Mouse (Mus musculus) liver, embryonic 11.5 days (tissue): ENCODE results near the gene Sh3kbp1. TPM values are rescaled to one million over a fixed set of nuclear protein-coding genes. Genes with fewer than 3 reads are reported as not detected.

Experiments
- ATAC-seq: fragments of 200-750 bp; cut with Nextera tagmentation; replicated peaks from 2 replicates; pipeline ENCODE4 v1.8.0; 2017; ENCODE audit warnings: moderate number of reproducible peaks, mild to moderate bottlenecking, moderate TSS enrichment, moderate library complexity; ENCODE audit not compliant: low FRiP score
- DNase-seq: peaks from one replicate; pipeline ENCODE4 v3.0.0-alpha.2; 2017; ENCODE audit warnings: low spot score
- H3K27ac ChIP-seq: fragments of 300-500 bp; sonication (generic); 2 replicates; pipeline ENCODE4 v1.5.1; 2014; ENCODE audit warnings: mild to moderate bottlenecking, low read depth, low read length, control low read depth
- H3K27me3 ChIP-seq: fragments of 300-500 bp; sonication (generic); replicated peaks from 2 replicates; pipeline ENCODE4 v1.6.1; 2014; ENCODE audit warnings: low read length, mixed read lengths; ENCODE audit not compliant: control insufficient read depth, insufficient read depth
- H3K36me3 ChIP-seq: fragments of 300-500 bp; sonication (generic); 2 replicates; pipeline ENCODE4 v1.6.1; 2014; ENCODE audit warnings: mild to moderate bottlenecking, low read length, moderate library complexity, mixed read lengths; ENCODE audit not compliant: control insufficient read depth, insufficient read depth
- H3K4me1 ChIP-seq: fragments of 300-500 bp; sonication (generic); replicated peaks from 2 replicates; pipeline ENCODE4 v1.6.1; 2014; ENCODE audit warnings: low read length, mixed read lengths; ENCODE audit not compliant: control insufficient read depth, insufficient read depth
- H3K4me2 ChIP-seq: fragments of 300-500 bp; sonication (generic); 2 replicates; pipeline ENCODE4 v1.6.1; 2014; ENCODE audit warnings: mild to moderate bottlenecking, control low read depth, moderate library complexity
- H3K4me3 ChIP-seq: fragments of 300-500 bp; sonication (generic); 2 replicates; pipeline ENCODE4 v1.5.1; 2014; ENCODE audit warnings: low read depth, low read length, control low read depth
- H3K9ac ChIP-seq: fragments of 300-500 bp; sonication (generic); 2 replicates; pipeline ENCODE4 v1.6.1; 2014; ENCODE audit warnings: low read depth, low read length, control low read depth
- H3K9me3 ChIP-seq: fragments of 300-500 bp; sonication (generic); 2 replicates; pipeline ENCODE4 v1.6.1; 2016; ENCODE audit warnings: low read length, inconsistent platforms, mixed read lengths; ENCODE audit not compliant: control insufficient read depth
- WGBS: fragments of 180-500 bp; shearing (Covaris S2); extraction: QIAGEN DNeasy Blood & Tissue Kit; methylation state at CpG from one replicate; pipeline ENCODE4 v1.1.7; 2014; 5-methylcytosine and 5-hydroxymethylcytosine counted together
- polyA plus RNA-seq: library from polyadenylated mRNA; unstranded; fragments of >200 nt; fragmentation: Nextera tagmentation; extraction: Ambion mirVana; gene quantifications from 2 replicates; pipeline ENCODE4 v1.2.1, GENCODE M21; 2014

Sh3kbp1 gene
- polyA plus RNA-seq, 1 experiment from 2014 or later, result 23.9 TPM

- Histone ChIP-seq H3K9ac (no peak overlapping the region), H3K36me3 (no peaks in the 10 kb centered on the region), H3K27ac (no peak overlapping the region), H3K4me1 (0 out of 2 replicates have a peak, but pooled peaks cover 2% of the 10 kb centered on the region), H3K4me3 (no peak overlapping the region), H3K9me3 (no peaks in the 10 kb centered on the region), H3K27me3 (no peaks in the 10 kb centered on the region; the same call in 1 of the 2 replicates), H3K4me2 (no peak overlapping the region)
- no peak for ATAC-seq
- WGBS, result 86% methylated on average over 1 of the region's 1 CpGs
- no peak for DNase-seq
Observed at GRCm38 (mm10) chrX:159737344-159737743, 110.3 kb downstream of the Sh3kbp1 start.

- H3K9me3 ChIP-seq, result no peaks in the 10 kb centered on the region
- no peak overlapping the region for H3K4me2 ChIP-seq
- no peak overlapping the region for H3K27ac ChIP-seq
- 0 out of 2 replicates have a peak, but pooled peaks cover 3% of the 10 kb centered on the region for H3K27me3 ChIP-seq
- no peak overlapping the region for H3K9ac ChIP-seq
- no peak for DNase-seq
- WGBS, result 71% methylated on average over 5 of the region's 5 CpGs
- H3K4me3 ChIP-seq, result no peak overlapping the region
- no peaks in the 10 kb centered on the region for H3K36me3 ChIP-seq
- no peak for ATAC-seq
- no peaks in the 10 kb centered on the region for H3K4me1 ChIP-seq
Observed at GRCm38 (mm10) chrX:159744035-159744434, 117.0 kb downstream of the Sh3kbp1 start.

GRCm38 (mm10) chrX:159744620-159745019, 117.5 kb downstream of the Sh3kbp1 start:
- Histone ChIP-seq H3K9ac (no peak overlapping the region), H3K4me3 (no peak overlapping the region), H3K4me2 (no peak overlapping the region), H3K9me3 (no peaks in the 10 kb centered on the region), H3K36me3 (no peaks in the 10 kb centered on the region), H3K27me3 (0 out of 2 replicates have a peak, but pooled peaks cover 3% of the 10 kb centered on the region), H3K27ac (no peak overlapping the region), H3K4me1 (no peaks in the 10 kb centered on the region)
- 66% methylated on average over 3 of the region's 3 CpGs for WGBS
- DNase-seq, result no peak
- ATAC-seq, result no peak

- Histone ChIP-seq H3K27ac (no peak overlapping the region), H3K36me3 (no peaks in the 10 kb centered on the region), H3K9ac (no peak overlapping the region), H3K27me3 (no peaks in the 10 kb centered on the region), H3K4me2 (no peak overlapping the region), H3K4me3 (no peak overlapping the region), H3K4me1 (0 out of 2 replicates have a peak, but pooled peaks cover 3% of the 10 kb centered on the region), H3K9me3 (no peaks in the 10 kb centered on the region)
- no peak for ATAC-seq
- DNase-seq, result no peak
- WGBS, result 89% methylated on average over 1 of the region's 1 CpGs
Observed at GRCm38 (mm10) chrX:159751834-159752233, 124.8 kb downstream of the Sh3kbp1 start.

- no peak overlapping the region for H3K4me2 ChIP-seq
- H3K9ac ChIP-seq, result no peak overlapping the region
- H3K4me3 ChIP-seq, result no peak overlapping the region
- no peak for DNase-seq
- H3K27ac ChIP-seq, result no peak overlapping the region
- H3K36me3 ChIP-seq, result no peaks in the 10 kb centered on the region
- H3K9me3 ChIP-seq, result no peaks in the 10 kb centered on the region
- H3K4me1 ChIP-seq, result 0 out of 2 replicates have a peak, but pooled peaks cover 3% of the 10 kb centered on the region
- ATAC-seq, result no peak
- no peaks in the 10 kb centered on the region for H3K27me3 ChIP-seq
Observed at GRCm38 (mm10) chrX:159756261-159756660, 129.2 kb downstream of the Sh3kbp1 start.

- Histone ChIP-seq H3K4me2 (peak overlapping the region; percentile 47), H3K9me3 (no peaks in the 10 kb centered on the region), H3K4me1 (0 out of 2 replicates have a peak, but pooled peaks cover 3% of the 10 kb centered on the region), H3K36me3 (no peaks in the 10 kb centered on the region), H3K27ac (peak overlapping the region; percentile 69), H3K27me3 (no peaks in the 10 kb centered on the region), H3K9ac (no peak overlapping the region), H3K4me3 (no peak overlapping the region)
- DNase-seq, result no peak
- WGBS, result 49% methylated on average over 7 of the region's 7 CpGs
- peak; percentile 94 for ATAC-seq
Observed at GRCm38 (mm10) chrX:159756901-159757821, 130.1 kb downstream of the Sh3kbp1 start.

- H3K36me3 ChIP-seq, result no peaks in the 10 kb centered on the region
- H3K4me2 ChIP-seq, result peak overlapping the region; percentile 47
- 55% methylated on average over 5 of the region's 5 CpGs for WGBS
- no peaks in the 10 kb centered on the region for H3K27me3 ChIP-seq
- peak; percentile 86 for ATAC-seq
- no peaks in the 10 kb centered on the region for H3K9me3 ChIP-seq
- H3K4me1 ChIP-seq, result 0 out of 2 replicates have a peak, but pooled peaks cover 3% of the 10 kb centered on the region
- DNase-seq, result no peak
- no peak overlapping the region for H3K4me3 ChIP-seq
- H3K27ac ChIP-seq, result peak overlapping the region; percentile 66
- H3K9ac ChIP-seq, result no peak overlapping the region
Observed at GRCm38 (mm10) chrX:159757854-159758540, 130.9 kb downstream of the Sh3kbp1 start.

GRCm38 (mm10) chrX:159763801-159764200, 136.7 kb downstream of the Sh3kbp1 start:
- DNase-seq (no peak), ATAC-seq (no peak)
- no peak overlapping the region for H3K4me3 ChIP-seq
- no peaks in the 10 kb centered on the region for H3K4me1 ChIP-seq
- H3K4me2 ChIP-seq, result no peak overlapping the region
- WGBS, result 68% methylated on average over 3 of the region's 3 CpGs
- no peaks in the 10 kb centered on the region for H3K36me3 ChIP-seq
- no peaks in the 10 kb centered on the region for H3K9me3 ChIP-seq
- no peak overlapping the region for H3K27ac ChIP-seq
- no peak overlapping the region for H3K9ac ChIP-seq
- peaks cover 2% of the 10 kb centered on the region; the same call in 1 of the 2 replicates for H3K27me3 ChIP-seq
